Mouse (Mus musculus): Measurements from ENCODE around the gene Katnal1. TPM values are rescaled to one million over a fixed set of nuclear protein-coding genes. Genes with fewer than 3 reads are reported as not detected.

Gene Katnal1
- total and polyA plus RNA-seq, 3 experiments = 12.8 to 14.8 TPM; not detected in 1

DNA sequence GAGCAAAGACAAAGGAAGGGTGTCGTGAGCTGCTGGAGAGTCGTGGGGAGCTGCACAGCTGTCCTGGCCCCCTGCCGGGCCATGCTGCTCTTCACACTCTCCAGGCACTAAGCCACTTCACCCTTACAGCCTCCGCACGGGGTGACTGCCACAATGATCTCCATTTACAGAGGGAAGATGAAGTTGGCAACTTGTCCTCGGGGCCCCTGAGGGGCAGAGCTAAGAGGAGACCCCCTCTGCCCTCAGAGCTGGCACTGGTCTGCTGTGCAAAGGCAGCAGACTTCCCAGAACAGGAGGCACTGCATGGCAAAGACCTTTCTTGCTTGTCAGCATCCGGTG lies 20.1 kb downstream of the Katnal1 start:
- Histone ChIP-seq H3K79me2 (ENCODE audit: control insufficient read depth, insufficient read depth, low read length, poor library complexity) (no peaks in the 10 kb centered on the region), H3K4me3 (ENCODE audit: control insufficient read depth in 1 of 2, insufficient read depth in 1 of 2, low read depth in 2 of 2, low read length in 2 of 2) (no peak overlapping the region), H3K36me3 (ENCODE audit: control insufficient read depth in 1 of 2, insufficient read depth in 2 of 2, low read length in 2 of 2) (peaks cover 2 to 31% of the 10 kb centered on the region in 2 experiments; a peak in 3 of 4 replicates), H3K9ac (ENCODE audit: control insufficient read depth, low read depth, low read length, poor library complexity, severe bottlenecking) (no peak overlapping the region), H3K27me3 (ENCODE audit: control insufficient read depth in 1 of 2, insufficient read depth in 2 of 2, low read length in 2 of 2) (no peaks in the 10 kb centered on the region), H3K4me1 (ENCODE audit: control insufficient read depth in 1 of 2, insufficient read depth in 2 of 2, low read length in 2 of 2) (peaks cover 15 to 36% of the 10 kb centered on the region in 2 experiments), H3K9me3 (replicated peaks; ENCODE audit: insufficient read depth, low read length) (no peaks in the 10 kb centered on the region), H3K27ac (ENCODE audit: control insufficient read depth, low read depth, low read length) (no peak overlapping the region)
- no peak for DNase-seq (ENCODE audit: low read depth, low spot score)
- TF ChIP-seq MAX (IDR thresholded peaks at IDR 0.05; ENCODE audit: low read length) (no peak), SIN3A (IDR thresholded peaks at IDR 0.05; ENCODE audit: low read length) (no peak), CHD2 (IDR thresholded peaks at IDR 0.05; ENCODE audit: low read length) (no peak), UBTF (IDR thresholded peaks at IDR 0.05; ENCODE audit: borderline replicate concordance, insufficient read depth, low read depth, low read length) (no peak), ETS1 (IDR thresholded peaks at IDR 0.05; ENCODE audit: low read depth, low read length) (no peak), NRF1 (IDR thresholded peaks at IDR 0.05; ENCODE audit: insufficient read depth, low read depth, low read length, poor library complexity, severe bottlenecking) (no peak), RAD21 (IDR thresholded peaks at IDR 0.05; ENCODE audit: low read depth, low read length) (no peak), ZC3H11A (IDR thresholded peaks at IDR 0.05; ENCODE audit: low read depth, low read length) (no peak), MEF2A (IDR thresholded peaks at IDR 0.05; ENCODE audit: extremely low read depth, insufficient replicate concordance, low read depth, low read length, poor library complexity, severe bottlenecking) (no peak), TBP (IDR thresholded peaks at IDR 0.05; ENCODE audit: low read depth, low read length) (no peak), KAT2A (conservative IDR thresholded peaks at IDR 0.05; ENCODE audit: low read depth, low read length) (no peak), USF2 (IDR thresholded peaks at IDR 0.05; ENCODE audit: borderline replicate concordance in 1 of 2, insufficient read depth in 1 of 2, low read depth in 1 of 2, low read length in 2 of 2) (no peak), MAFK (IDR thresholded peaks at IDR 0.05; ENCODE audit: borderline replicate concordance, low read depth, low read length) (no peak), MAZ (IDR thresholded peaks at IDR 0.05; ENCODE audit: low read depth, low read length) (no peak), ZMIZ1 (IDR thresholded peaks at IDR 0.05; ENCODE audit: low read depth, low read length) (no peak), POLR2AphosphoS2 (IDR thresholded peaks at IDR 0.05; ENCODE audit: low read length) (no peak), ELF1 (IDR thresholded peaks at IDR 0.05; ENCODE audit: low read depth, low read length) (no peak), CHD1 (IDR thresholded peaks at IDR 0.05; ENCODE audit: low read depth, low read length) (no peak), JUND (IDR thresholded peaks at IDR 0.05; ENCODE audit: low read depth, low read length) (no peak)
